Mouse (Mus musculus): ENCODE results near the gene Coro1c. TPM values are rescaled to one million over a fixed set of nuclear protein-coding genes. Genes with fewer than 3 reads are reported as not detected.
A peak's percentile ranks its signal among the peaks of the same experiment; 100 is the strongest.

Coro1c gene
- polyA plus RNA-seq, 1 experiment, result 12.9 TPM

GRCm38 (mm10) chr5:113950786-113951692 lies 42.5 kb upstream of the Coro1c start:
- no peaks in the 10 kb centered on the region for H3K27me3 ChIP-seq (ENCODE audit: control insufficient read depth, insufficient read depth, low read length)
- TF ChIP-seq CTCF (IDR thresholded peaks at IDR 0.05; ENCODE audit: control insufficient read depth, insufficient read depth, insufficient replicate concordance, low read depth, low read length), result no peak
- no peak for TF ChIP-seq POLR2A (IDR thresholded peaks at IDR 0.05; ENCODE audit: control insufficient read depth, low read depth, low read length)
- no peaks in the 10 kb centered on the region for H3K36me3 ChIP-seq (ENCODE audit: control insufficient read depth, insufficient read depth, low read length)
- no peaks in the 10 kb centered on the region; the same call in 1 of the 2 replicates for H3K4me1 ChIP-seq (ENCODE audit: control insufficient read depth, insufficient read depth, low read length)
- no peak overlapping the region for H3K4me3 ChIP-seq (ENCODE audit: control insufficient read depth, low read depth, low read length)
- peak overlapping the region; percentile 41 for H3K27ac ChIP-seq (ENCODE audit: control insufficient read depth, insufficient read depth, low read depth, low read length)

- H3K4me1 ChIP-seq (ENCODE audit: control insufficient read depth, insufficient read depth, low read length), result no peaks in the 10 kb centered on the region; the same call in 1 of the 2 replicates
- no peak for TF ChIP-seq POLR2A (IDR thresholded peaks at IDR 0.05; ENCODE audit: control insufficient read depth, low read depth, low read length)
- TF ChIP-seq CTCF (IDR thresholded peaks at IDR 0.05; ENCODE audit: control insufficient read depth, insufficient read depth, insufficient replicate concordance, low read depth, low read length), result no peak
- H3K27ac ChIP-seq (ENCODE audit: control insufficient read depth, insufficient read depth, low read depth, low read length), result peak overlapping the region; percentile 69
- no peak overlapping the region for H3K4me3 ChIP-seq (ENCODE audit: control insufficient read depth, low read depth, low read length)
- no peaks in the 10 kb centered on the region for H3K27me3 ChIP-seq (ENCODE audit: control insufficient read depth, insufficient read depth, low read length)
- H3K36me3 ChIP-seq (ENCODE audit: control insufficient read depth, insufficient read depth, low read length), result no peaks in the 10 kb centered on the region
Observed at GRCm38 (mm10) chr5:113950133-113950532, 41.6 kb upstream of the Coro1c start.

GRCm38 (mm10) chr5:113947280-113947679 lies 38.7 kb upstream of the Coro1c start:
- Histone ChIP-seq H3K27ac (ENCODE audit: control insufficient read depth, insufficient read depth, low read depth, low read length) (no peak overlapping the region), H3K36me3 (ENCODE audit: control insufficient read depth, insufficient read depth, low read length) (no peaks in the 10 kb centered on the region), H3K4me1 (ENCODE audit: control insufficient read depth, insufficient read depth, low read length) (peaks cover 7% of the 10 kb centered on the region; the same call in 1 of the 2 replicates), H3K4me3 (ENCODE audit: control insufficient read depth, low read depth, low read length) (no peak overlapping the region), H3K27me3 (ENCODE audit: control insufficient read depth, insufficient read depth, low read length) (no peaks in the 10 kb centered on the region)
- no peak for TF ChIP-seq CTCF (IDR thresholded peaks at IDR 0.05; ENCODE audit: control insufficient read depth, insufficient read depth, insufficient replicate concordance, low read depth, low read length)
- no peak for TF ChIP-seq POLR2A (IDR thresholded peaks at IDR 0.05; ENCODE audit: control insufficient read depth, low read depth, low read length)

GRCm38 (mm10) chr5:113945126-113945525 lies 36.6 kb upstream of the Coro1c start:
- Histone ChIP-seq H3K36me3 (ENCODE audit: control insufficient read depth, insufficient read depth, low read length) (no peaks in the 10 kb centered on the region), H3K27me3 (ENCODE audit: control insufficient read depth, insufficient read depth, low read length) (no peaks in the 10 kb centered on the region), H3K27ac (ENCODE audit: control insufficient read depth, insufficient read depth, low read depth, low read length) (no peak overlapping the region), H3K4me3 (ENCODE audit: control insufficient read depth, low read depth, low read length) (no peak overlapping the region), H3K4me1 (ENCODE audit: control insufficient read depth, insufficient read depth, low read length) (peaks cover 7% of the 10 kb centered on the region; the same call in 1 of the 2 replicates)
- TF ChIP-seq CTCF (IDR thresholded peaks at IDR 0.05; ENCODE audit: control insufficient read depth, insufficient read depth, insufficient replicate concordance, low read depth, low read length), result no peak
- no peak for TF ChIP-seq POLR2A (IDR thresholded peaks at IDR 0.05; ENCODE audit: control insufficient read depth, low read depth, low read length)

GRCm38 (mm10) chr5:113943328-113943727 lies 34.8 kb upstream of the Coro1c start:
- Histone ChIP-seq H3K4me3 (ENCODE audit: control insufficient read depth, low read depth, low read length) (no peak overlapping the region), H3K27me3 (ENCODE audit: control insufficient read depth, insufficient read depth, low read length) (no peaks in the 10 kb centered on the region), H3K36me3 (ENCODE audit: control insufficient read depth, insufficient read depth, low read length) (no peaks in the 10 kb centered on the region), H3K4me1 (ENCODE audit: control insufficient read depth, insufficient read depth, low read length) (peaks cover 7% of the 10 kb centered on the region; the same call in 1 of the 2 replicates), H3K27ac (ENCODE audit: control insufficient read depth, insufficient read depth, low read depth, low read length) (no peak overlapping the region)
- no peak for TF ChIP-seq CTCF (IDR thresholded peaks at IDR 0.05; ENCODE audit: control insufficient read depth, insufficient read depth, insufficient replicate concordance, low read depth, low read length)
- no peak for TF ChIP-seq POLR2A (IDR thresholded peaks at IDR 0.05; ENCODE audit: control insufficient read depth, low read depth, low read length)

GRCm38 (mm10) chr5:113942580-113942979 lies 34.0 kb upstream of the Coro1c start:
- no peak overlapping the region for H3K27ac ChIP-seq (ENCODE audit: control insufficient read depth, insufficient read depth, low read depth, low read length)
- no peaks in the 10 kb centered on the region for H3K27me3 ChIP-seq (ENCODE audit: control insufficient read depth, insufficient read depth, low read length)
- H3K4me1 ChIP-seq (ENCODE audit: control insufficient read depth, insufficient read depth, low read length), result peaks cover 7% of the 10 kb centered on the region; the same call in 1 of the 2 replicates
- H3K36me3 ChIP-seq (ENCODE audit: control insufficient read depth, insufficient read depth, low read length), result no peaks in the 10 kb centered on the region
- TF ChIP-seq POLR2A (IDR thresholded peaks at IDR 0.05; ENCODE audit: control insufficient read depth, low read depth, low read length) (no peak), CTCF (IDR thresholded peaks at IDR 0.05; ENCODE audit: control insufficient read depth, insufficient read depth, insufficient replicate concordance, low read depth, low read length) (peak; percentile 72)
- no peak overlapping the region for H3K4me3 ChIP-seq (ENCODE audit: control insufficient read depth, low read depth, low read length)

GRCm38 (mm10) chr5:113939263-113939900 lies 30.8 kb upstream of the Coro1c start:
- no peak overlapping the region for H3K27ac ChIP-seq (ENCODE audit: control insufficient read depth, insufficient read depth, low read depth, low read length)
- no peaks in the 10 kb centered on the region for H3K27me3 ChIP-seq (ENCODE audit: control insufficient read depth, insufficient read depth, low read length)
- no peak overlapping the region for H3K4me3 ChIP-seq (ENCODE audit: control insufficient read depth, low read depth, low read length)
- no peaks in the 10 kb centered on the region for H3K36me3 ChIP-seq (ENCODE audit: control insufficient read depth, insufficient read depth, low read length)
- TF ChIP-seq POLR2A (IDR thresholded peaks at IDR 0.05; ENCODE audit: control insufficient read depth, low read depth, low read length) (no peak), CTCF (IDR thresholded peaks at IDR 0.05; ENCODE audit: control insufficient read depth, insufficient read depth, insufficient replicate concordance, low read depth, low read length) (no peak)
- peaks cover 7% of the 10 kb centered on the region; the same call in 1 of the 2 replicates for H3K4me1 ChIP-seq (ENCODE audit: control insufficient read depth, insufficient read depth, low read length)

Data from testis, adult 2 months (tissue).